Mouse (Mus musculus) B cell, adult 2 months (primary cell): ENCODE data around the gene Actn2.

ENCODE experiments used
- DNase-seq, 2 experiments: peaks; one replicate each; pipeline ENCODE4 v3.0.0; 2022

Gene Actn2

DNA sequence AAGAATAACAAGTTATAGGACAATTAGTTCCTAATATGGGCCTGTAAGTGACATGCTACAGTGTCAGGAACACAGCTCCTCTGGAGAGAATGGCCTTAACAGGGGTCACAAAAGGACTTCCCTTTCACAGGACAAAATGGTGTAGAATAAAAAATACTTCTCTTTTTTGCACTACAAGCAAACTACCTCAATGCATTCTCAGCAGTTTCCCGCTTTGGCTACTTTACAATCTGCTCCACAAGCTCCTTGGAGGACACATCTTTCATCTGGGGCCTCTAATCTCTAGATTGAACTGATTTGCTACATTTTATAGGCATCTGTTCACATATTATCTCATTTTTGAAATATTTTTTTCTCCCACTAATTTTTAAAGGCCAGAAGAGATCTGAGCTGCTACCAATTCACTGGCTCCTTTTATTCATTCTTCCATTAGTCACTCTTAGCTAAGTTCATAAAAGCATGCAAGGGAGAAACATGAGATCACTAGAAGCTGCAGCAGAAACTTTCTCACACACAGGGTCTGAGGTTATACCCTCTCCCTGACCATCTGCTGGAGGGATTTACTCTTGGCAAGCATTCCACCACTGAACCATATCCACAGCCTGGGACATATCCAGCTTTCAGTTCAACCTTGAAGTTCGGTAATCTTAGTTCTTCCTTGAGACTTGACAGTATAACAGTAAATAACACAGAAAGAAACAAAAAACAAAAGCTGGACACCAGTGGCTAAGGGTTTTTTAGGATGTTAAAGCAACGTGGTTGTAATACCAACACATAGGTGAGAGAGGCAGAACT is 84.5 kb downstream of the Actn2 start:
- no peak for DNase-seq

- no peak for DNase-seq
These were observed 90.1 kb downstream of the Actn2 start for GRCm38 (mm10) chr13:12250496-12250895.

DNA sequence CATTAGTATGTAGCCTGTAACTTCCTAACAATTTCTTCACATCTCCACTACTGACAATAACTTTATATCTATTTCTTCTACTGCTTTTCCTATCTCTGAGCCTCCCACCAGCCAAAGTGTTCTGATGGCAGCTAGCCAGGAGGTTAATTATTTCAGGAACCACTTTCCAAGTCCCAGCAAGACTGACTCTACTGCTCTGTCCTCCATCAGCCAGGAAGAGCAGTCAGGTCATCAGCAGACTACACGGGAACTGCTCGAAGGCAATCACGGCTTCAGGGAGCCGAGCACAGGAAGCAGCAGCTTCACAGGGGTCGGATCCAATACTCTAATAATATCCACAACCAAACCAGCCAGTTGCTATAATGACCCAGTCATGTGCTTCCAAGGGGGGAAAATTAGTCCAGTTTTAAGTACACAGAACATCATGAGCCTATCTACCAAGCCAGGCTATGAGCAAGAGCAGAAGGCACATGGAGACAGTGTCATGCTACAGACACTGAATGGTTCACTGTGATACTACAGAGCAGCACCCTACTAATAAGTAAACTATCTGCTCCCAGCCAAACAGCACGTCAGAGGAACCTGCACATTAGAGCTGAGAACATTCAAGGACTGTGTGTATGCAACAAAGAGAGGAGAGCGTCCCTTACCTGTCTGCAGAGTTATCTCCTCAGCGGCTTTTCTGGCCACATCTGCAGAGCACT is 91.2 kb downstream of the Actn2 start:
- DNase-seq: no peak

DNA sequence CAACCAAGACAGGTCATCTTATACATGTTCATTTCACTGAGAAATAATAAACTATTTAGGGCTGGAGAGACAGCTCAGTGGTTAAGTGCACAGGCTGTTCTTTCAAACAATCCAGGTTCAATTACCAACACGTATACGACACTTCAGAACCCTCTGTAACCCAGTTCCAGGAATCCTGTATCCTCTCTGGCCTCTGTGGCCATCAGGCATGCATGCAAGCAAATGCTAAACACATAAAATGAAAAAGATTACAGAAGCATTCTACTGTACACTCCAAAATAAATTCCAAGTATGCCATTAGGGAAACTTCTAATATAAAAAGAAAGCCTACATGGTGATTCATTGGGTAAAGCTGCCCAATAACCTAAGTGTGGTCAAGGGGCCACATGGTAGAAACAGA is 94.6 kb downstream of the Actn2 start:
- no peak for DNase-seq

- DNase-seq: no peak
These were observed 96.6 kb downstream of the Actn2 start for GRCm38 (mm10) chr13:12243991-12244390.

DNA sequence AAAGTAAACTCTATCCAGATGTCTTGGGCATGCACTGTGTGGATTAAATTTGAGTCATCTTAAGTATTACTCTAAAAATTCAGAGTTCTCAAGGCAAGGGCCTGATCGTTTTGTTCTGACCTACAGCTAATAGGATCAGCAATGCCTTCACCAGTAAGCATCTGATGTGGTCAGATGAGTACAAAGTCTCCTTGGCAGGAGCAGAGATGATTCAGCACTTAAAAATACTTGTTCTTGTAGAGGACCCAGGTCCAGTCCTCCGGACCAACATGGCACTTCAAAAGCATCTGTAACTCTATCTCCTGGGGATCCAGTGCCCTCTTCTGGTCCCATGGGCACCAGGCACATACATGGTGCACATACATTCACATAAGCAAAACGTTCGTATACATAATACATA is 108.4 kb downstream of the Actn2 start:
- no peak for DNase-seq

- DNase-seq: no peak
These were observed 112.3 kb downstream of the Actn2 start for GRCm38 (mm10) chr13:12228248-12228647.

DNA sequence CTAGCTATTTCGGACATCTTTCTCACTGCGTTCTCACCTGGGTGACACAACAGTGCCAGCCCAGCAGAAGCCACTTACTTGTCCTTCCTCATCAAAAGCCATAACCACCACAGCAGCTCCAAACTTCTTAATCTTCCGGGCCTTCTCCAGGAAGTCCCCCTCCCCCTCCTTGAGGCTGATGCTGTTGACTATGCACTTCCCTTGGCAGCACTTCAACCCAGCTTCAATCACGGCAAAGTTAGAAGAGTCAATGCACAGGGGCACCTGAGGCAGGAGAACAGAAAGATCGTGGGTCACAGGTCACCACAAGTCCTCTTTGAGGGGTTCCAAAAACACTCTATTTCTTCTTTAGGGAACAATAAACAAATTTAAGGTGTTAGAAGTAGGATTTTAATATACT is 113.0 kb downstream of the Actn2 start:
- DNase-seq: no peak
